In genomic region chr7:105458546-105458945, GRCm38 (mm10) we compare ENCODE assay signal across 21 mouse cellular contexts. TPM values are rescaled to one million over a fixed set of nuclear protein-coding genes. Genes with fewer than 3 reads are reported as not detected.
"Had no signal": no experiment of that assay in that cellular context is flagged by ENCODE, and none has a peak within 500 bp of the region (broad histone marks: within the 10 kb centered on the region; RNA-seq: fewer than 3 reads in every experiment).

No protein-coding gene starts in this region.

- DNase-seq: liver, postnatal 0 days; lung, adult 2 months; lung, postnatal 14 days; right cerebral cortex, postnatal 14 days; thymus, adult 2 months; thymus, postnatal 25 days; thymus, postnatal 4 days had no signal

- H3K36me3 ChIP-seq: liver, embryonic 15.5 days; lung, embryonic 15.5 days; midbrain, embryonic 13.5 days; midbrain, embryonic 15.5 days; neural tube, embryonic 12.5 days; stomach, embryonic 15.5 days had no signal

- H3K27me3 ChIP-seq: liver, embryonic 15.5 days; lung, embryonic 15.5 days; megakaryocyte, embryonic 14.5 days; midbrain, embryonic 13.5 days; midbrain, embryonic 15.5 days; neural tube, embryonic 12.5 days; stomach, embryonic 15.5 days had no signal

- H3K4me3 ChIP-seq: liver, embryonic 15.5 days; lung, embryonic 15.5 days; megakaryocyte, embryonic 14.5 days; midbrain, embryonic 13.5 days; midbrain, embryonic 15.5 days; neural tube, embryonic 12.5 days; stomach, embryonic 15.5 days had no signal

RNA-seq across cellular contexts. Expression of gene Cavin3, which starts 23.6 kb away (rescaled TPM):
- polyA plus RNA-seq: macrophage had no signal

RNA-seq across cellular contexts. Expression of gene Cckbr, which starts 33.0 kb away (rescaled TPM):
- polyA plus RNA-seq: liver, embryonic 15.5 days; liver, postnatal 0 days; lung, adult 2 months; macrophage; urinary bladder, adult 2 months had no signal

RNA-seq across cellular contexts. Expression of gene Cnga4, which starts 54.2 kb away (rescaled TPM):
- polyA plus RNA-seq: liver, embryonic 15.5 days; liver, postnatal 0 days; lung, embryonic 15.5 days; lung, postnatal 0 days; macrophage; midbrain, embryonic 11.5 days; midbrain, embryonic 13.5 days; neural tube, embryonic 14.5 days; spleen, adult 2 months; stomach, embryonic 15.5 days; stomach, postnatal 0 days had no signal
